11 mouse cellular contexts compared by ENCODE assay signal in the genomic region with DNA sequence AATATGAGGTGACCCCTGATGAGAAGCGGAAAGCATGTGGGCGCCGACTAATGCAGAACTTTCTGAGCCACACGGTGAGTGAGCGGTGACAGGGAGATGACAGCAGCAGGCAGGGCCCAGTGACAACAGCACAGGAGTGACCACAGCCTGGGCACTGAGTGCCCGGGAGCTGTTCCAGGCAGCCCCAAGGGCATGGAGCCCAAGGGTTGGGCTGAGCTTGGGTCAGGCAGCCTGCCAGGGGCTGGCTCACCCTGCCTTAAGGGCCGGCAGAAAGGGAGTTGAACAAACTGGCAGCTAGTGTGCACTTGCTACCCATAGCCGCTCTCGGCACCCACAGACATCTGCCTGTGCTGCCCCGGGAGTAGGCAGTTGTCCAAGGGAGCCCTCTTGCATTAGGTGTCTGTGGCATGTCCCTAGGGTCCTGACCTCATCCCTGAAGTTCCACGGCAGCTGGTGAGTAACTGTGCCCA. TPM values are rescaled to one million over a fixed set of nuclear protein-coding genes. Genes with fewer than 3 reads are reported as not detected.
DNase-seq lines count a peak whose midpoint lies in the region; ATAC-seq lines count a peak whose summit lies in the region.
"Had no signal": no experiment of that assay in that cellular context is flagged by ENCODE, and none has a peak within 500 bp of the region (broad histone marks: within the 10 kb centered on the region; RNA-seq: fewer than 3 reads in every experiment).

No protein-coding gene starts in this region.

- ATAC-seq in hindbrain, embryonic 14.5 days (ENCODE audit: low FRiP score) = no peak

- DNase-seq in kidney, adult 11 months = peak; percentile 39
- no peak for DNase-seq in kidney, postnatal 4 days
- peak; percentile 76 for DNase-seq in MN1 (ENCODE audit: low spot score)
- peak; percentile 63 to 67 for DNase-seq in cerebellum, postnatal 14 days
- DNase-seq in layer of hippocampus, postnatal 36 days = peak; percentile 60 to 66
- DNase-seq in spleen, postnatal 36 days (ENCODE audit: low spot score in 2 of 2) = no peak
- DNase-seq in natural killer cell, adult 2 months (ENCODE audit: low spot score in 2 of 2) = no peak
- no peak for DNase-seq in hindbrain, embryonic 14.5 days (ENCODE audit: low spot score)

- no peak overlapping the region for H3K27ac ChIP-seq in hindbrain, embryonic 14.5 days
- H3K27ac ChIP-seq: embryonic facial prominence, embryonic 12.5 days had no signal

- peaks cover 12% of the 10 kb centered on the region for H3K4me1 ChIP-seq in hindbrain, embryonic 14.5 days (replicated peaks; ENCODE audit: control insufficient read depth, insufficient read depth, low read length)

- H3K4me3 ChIP-seq in hindbrain, embryonic 14.5 days (replicated peaks; ENCODE audit: low read length) = no peak overlapping the region
- H3K4me3 ChIP-seq: embryonic facial prominence, embryonic 12.5 days; megakaryocyte, embryonic 14.5 days had no signal

- H3K9ac ChIP-seq in hindbrain, embryonic 14.5 days = no peak overlapping the region
- H3K9ac ChIP-seq: embryonic facial prominence, embryonic 12.5 days had no signal

- 91% methylated on average over 11 of the region's 11 CpGs for WGBS in hindbrain, embryonic 14.5 days

- peaks cover 53% of the 10 kb centered on the region for H3K36me3 ChIP-seq in hindbrain, embryonic 14.5 days (replicated peaks; ENCODE audit: control insufficient read depth, insufficient read depth)

- no peaks in the 10 kb centered on the region for H3K27me3 ChIP-seq in hindbrain, embryonic 14.5 days (ENCODE audit: control insufficient read depth, insufficient read depth, low read length)
- H3K27me3 ChIP-seq: embryonic facial prominence, embryonic 12.5 days; megakaryocyte, embryonic 14.5 days had no signal

- H3K9me3 ChIP-seq in hindbrain, embryonic 14.5 days (ENCODE audit: control insufficient read depth, low read length) = no peaks in the 10 kb centered on the region
- H3K9me3 ChIP-seq: embryonic facial prominence, embryonic 12.5 days; megakaryocyte, embryonic 14.5 days had no signal

- H3K4me2 ChIP-seq in hindbrain, embryonic 14.5 days (replicated peaks) = no peak overlapping the region
- H3K4me2 ChIP-seq: embryonic facial prominence, embryonic 12.5 days had no signal

RNA-seq across cellular contexts. Expression of a gene that starts 5.7 kb away (rescaled TPM):
- total RNA-seq in layer of hippocampus, postnatal 36 days (2021) = 10 to 100 TPM; 67.7 to 71.1 TPM
- polyA plus RNA-seq in hindbrain, embryonic 14.5 days (2014; fragmentation: Nextera tagmentation; extraction: Ambion mirVana) = 41.9 and 42.7 TPM in 2 replicates

RNA-seq across cellular contexts. Expression of a gene that starts 13.5 kb away (rescaled TPM):
- 10 to 100 TPM; 86.1 to 86.6 TPM for total RNA-seq in layer of hippocampus, postnatal 36 days (2021)
- polyA plus RNA-seq in hindbrain, embryonic 14.5 days (2014; fragmentation: Nextera tagmentation; extraction: Ambion mirVana) = 6.3 and 8.9 TPM in 2 replicates

RNA-seq across cellular contexts. Expression of a gene that starts 24.0 kb away (rescaled TPM):
- total RNA-seq in layer of hippocampus, postnatal 36 days (2021) = under 1 TPM; 0.32 to 0.71 TPM
- polyA plus RNA-seq in hindbrain, embryonic 14.5 days (2014; fragmentation: Nextera tagmentation; extraction: Ambion mirVana) = 0.09 and 0.34 TPM in 2 replicates

RNA-seq across cellular contexts. Expression of a gene that starts 35.5 kb away (rescaled TPM):
- not detected for total RNA-seq in layer of hippocampus, postnatal 36 days (2021)
- polyA plus RNA-seq in hindbrain, embryonic 14.5 days (2014; fragmentation: Nextera tagmentation; extraction: Ambion mirVana) = 0.81 and 1.5 TPM in 2 replicates
- polyA plus RNA-seq: embryonic facial prominence, embryonic 12.5 days; large intestine, adult 2 months had no signal

RNA-seq across cellular contexts. Expression of a gene that starts 37.4 kb away (rescaled TPM):
- 100 to 1,000 TPM; 388 to 393 TPM for total RNA-seq in layer of hippocampus, postnatal 36 days (2021)
- 406 and 416 TPM in 2 replicates for polyA plus RNA-seq in hindbrain, embryonic 14.5 days (2014; fragmentation: Nextera tagmentation; extraction: Ambion mirVana)

Comparison
In these comparisons a context has a peak if more than half of its experiments do, and no peak if none do; other contexts are left out.
1. DNase-seq: peak in kidney, adult 11 months (single experiment), MN1 (single experiment), cerebellum, postnatal 14 days (2 of 2) and layer of hippocampus, postnatal 36 days (2 of 2); none in kidney, postnatal 4 days (0 of 2), spleen, postnatal 36 days (0 of 2), natural killer cell, adult 2 months (0 of 2) and hindbrain, embryonic 14.5 days (single experiment).